8 mouse cellular contexts compared by ENCODE assay signal in genomic region chr13:13416007-13416337, GRCm38 (mm10). TPM values are rescaled to one million over a fixed set of nuclear protein-coding genes. Genes with fewer than 3 reads are reported as not detected.
DNase-seq lines count a peak whose midpoint lies in the region; ATAC-seq and TF ChIP-seq lines count a peak whose summit lies in the region.
"Not testable (repeated sequence)": the region's sequence is repeated elsewhere in the genome, so short reads cannot be mapped to it uniquely, and the experiment has no call there.
"Had no signal": no experiment of that assay in that cellular context is flagged by ENCODE, and none has a peak within 500 bp of the region (broad histone marks: within the 10 kb centered on the region; RNA-seq: fewer than 3 reads in every experiment).

No protein-coding gene starts in this region.

- H3K9me3 ChIP-seq in embryonic facial prominence, embryonic 12.5 days; forebrain, embryonic 16.5 days (ENCODE audit: control insufficient read depth, low read length); hindbrain, embryonic 14.5 days (ENCODE audit: control insufficient read depth, low read length); intestine, postnatal 0 days (ENCODE audit: control insufficient read depth); limb, embryonic 13.5 days; midbrain, embryonic 12.5 days; neural tube, embryonic 12.5 days: not testable (repeated sequence)

- H3K9ac ChIP-seq in embryonic facial prominence, embryonic 12.5 days; forebrain, embryonic 16.5 days (replicated peaks; ENCODE audit: low read depth, low read length); hindbrain, embryonic 14.5 days; intestine, postnatal 0 days (ENCODE audit: low read depth, low read length); limb, embryonic 13.5 days; midbrain, embryonic 12.5 days (replicated peaks); neural tube, embryonic 12.5 days: not testable (repeated sequence)

- H3K4me2 ChIP-seq in embryonic facial prominence, embryonic 12.5 days (replicated peaks); forebrain, embryonic 16.5 days (ENCODE audit: low read length); hindbrain, embryonic 14.5 days (replicated peaks); intestine, postnatal 0 days (replicated peaks; ENCODE audit: low read depth); limb, embryonic 13.5 days (replicated peaks); midbrain, embryonic 12.5 days (replicated peaks); neural tube, embryonic 12.5 days (replicated peaks): not testable (repeated sequence)

- WGBS in embryonic facial prominence, embryonic 12.5 days: 65% methylated on average over 3 of the region's 4 CpGs
- 83% methylated on average over 2 of the region's 4 CpGs for WGBS in forebrain, embryonic 16.5 days
- 86% methylated on average over 2 of the region's 4 CpGs for WGBS in hindbrain, embryonic 14.5 days
- WGBS in intestine, postnatal 0 days: 62% methylated on average over 2 of the region's 4 CpGs
- WGBS in limb, embryonic 13.5 days: 71% methylated on average over 3 of the region's 4 CpGs
- WGBS in midbrain, embryonic 12.5 days: 86% methylated on average over 4 of the region's 4 CpGs
- 78% methylated on average over 4 of the region's 4 CpGs for WGBS in neural tube, embryonic 12.5 days

- not testable (repeated sequence) for H3K4me1 ChIP-seq in embryonic facial prominence, embryonic 12.5 days; forebrain, embryonic 16.5 days (replicated peaks; ENCODE audit: control insufficient read depth, insufficient read depth, low read length); hindbrain, embryonic 14.5 days (replicated peaks; ENCODE audit: control insufficient read depth, insufficient read depth, low read length); intestine, postnatal 0 days (replicated peaks; ENCODE audit: control insufficient read depth, insufficient read depth, low read length); limb, embryonic 13.5 days; midbrain, embryonic 12.5 days; neural tube, embryonic 12.5 days

- not testable (repeated sequence) for H3K4me3 ChIP-seq in embryonic facial prominence, embryonic 12.5 days; forebrain, embryonic 16.5 days (replicated peaks; ENCODE audit: low read length); hindbrain, embryonic 14.5 days (replicated peaks; ENCODE audit: low read length); intestine, postnatal 0 days (ENCODE audit: low read depth, low read length); limb, embryonic 13.5 days; midbrain, embryonic 12.5 days; neural tube, embryonic 12.5 days

- 0 out of 2 replicates have a peak, but pooled peaks have one; percentile 28 for ATAC-seq in embryonic facial prominence, embryonic 12.5 days (ENCODE audit: insufficient number of reproducible peaks, insufficient read depth, low FRiP score, low TSS enrichment)
- peak; percentile 45; the same call in 1 of the 2 replicates for ATAC-seq in forebrain, embryonic 16.5 days
- ATAC-seq in hindbrain, embryonic 14.5 days (ENCODE audit: low FRiP score): peak; percentile 57; the same call in 1 of the 2 replicates
- 0 out of 2 replicates have a peak, but pooled peaks have one; percentile 28 for ATAC-seq in intestine, postnatal 0 days
- ATAC-seq in limb, embryonic 13.5 days (ENCODE audit: low FRiP score, low read depth): 0 out of 2 replicates have a peak, but pooled peaks have one; percentile 32
- ATAC-seq in midbrain, embryonic 12.5 days (ENCODE audit: low FRiP score, low read depth): peak; percentile 27; the same call in 1 of the 2 replicates
- peak; percentile 48 for ATAC-seq in neural tube, embryonic 12.5 days (ENCODE audit: low FRiP score, low read depth)

- not testable (repeated sequence) for H3K36me3 ChIP-seq in embryonic facial prominence, embryonic 12.5 days; forebrain, embryonic 16.5 days (ENCODE audit: control insufficient read depth, insufficient read depth); hindbrain, embryonic 14.5 days (replicated peaks; ENCODE audit: control insufficient read depth, insufficient read depth); intestine, postnatal 0 days (ENCODE audit: control insufficient read depth, insufficient read depth); limb, embryonic 13.5 days; midbrain, embryonic 12.5 days; neural tube, embryonic 12.5 days

- not testable (repeated sequence) for H3K27ac ChIP-seq in embryonic facial prominence, embryonic 12.5 days; forebrain, embryonic 16.5 days (ENCODE audit: low read length); hindbrain, embryonic 14.5 days; intestine, postnatal 0 days (ENCODE audit: low read depth, low read length); limb, embryonic 13.5 days; midbrain, embryonic 12.5 days (replicated peaks); neural tube, embryonic 12.5 days

- DNase-seq in hindbrain, embryonic 14.5 days (ENCODE audit: low spot score): not testable (repeated sequence)

- not testable (repeated sequence) for H3K27me3 ChIP-seq in embryonic facial prominence, embryonic 12.5 days; forebrain, embryonic 16.5 days (replicated peaks; ENCODE audit: control insufficient read depth, insufficient read depth, low read length); hindbrain, embryonic 14.5 days (ENCODE audit: control insufficient read depth, insufficient read depth, low read length); intestine, postnatal 0 days (replicated peaks; ENCODE audit: control insufficient read depth, insufficient read depth, low read length); limb, embryonic 13.5 days; midbrain, embryonic 12.5 days; neural tube, embryonic 12.5 days (replicated peaks)

- TF ChIP-seq CTCF in intestine, postnatal 0 days (IDR thresholded peaks at IDR 0.05; ENCODE audit: low read depth): not testable (repeated sequence)

RNA-seq across cellular contexts. Expression of gene Nid1, which starts 21.4 kb away (rescaled TPM):
- 61.5 and 65.7 TPM in 2 replicates for polyA plus RNA-seq in embryonic facial prominence, embryonic 12.5 days (2016; fragmentation: Nextera tagmentation; extraction: Ambion mirVana)
- 20.7 and 28.4 TPM in 2 replicates for polyA plus RNA-seq in forebrain, embryonic 16.5 days (2015; fragmentation: Nextera tagmentation; extraction: Ambion mirVana)
- 72.9 and 77.3 TPM in 2 replicates for polyA plus RNA-seq in hindbrain, embryonic 14.5 days (2014; fragmentation: Nextera tagmentation; extraction: Ambion mirVana)
- 34.8 and 36.0 TPM in 2 replicates for polyA plus RNA-seq in intestine, postnatal 0 days (2015; fragmentation: Nextera tagmentation; extraction: Ambion mirVana)
- polyA plus RNA-seq in limb, embryonic 13.5 days (2015; fragmentation: Nextera tagmentation; extraction: Ambion mirVana): 52.5 and 63.2 TPM in 2 replicates
- 48.6 and 51.8 TPM in 2 replicates for polyA plus RNA-seq in midbrain, embryonic 12.5 days (2016; fragmentation: Nextera tagmentation; extraction: Ambion mirVana)
- polyA plus RNA-seq in neural tube, embryonic 12.5 days (2016; fragmentation: Nextera tagmentation; extraction: Ambion mirVana): 44.7 and 60.2 TPM in 2 replicates
- polyA plus RNA-seq: erythroblast, embryonic 14.5 days had no signal

RNA-seq across cellular contexts. Expression of gene Gpr137b, which starts 22.2 kb away (rescaled TPM):
- 17.1 and 17.7 TPM in 2 replicates for polyA plus RNA-seq in embryonic facial prominence, embryonic 12.5 days (2016; fragmentation: Nextera tagmentation; extraction: Ambion mirVana)
- polyA plus RNA-seq in forebrain, embryonic 16.5 days (2015; fragmentation: Nextera tagmentation; extraction: Ambion mirVana): 22.4 and 25.3 TPM in 2 replicates
- 27.3 and 30.2 TPM in 2 replicates for polyA plus RNA-seq in hindbrain, embryonic 14.5 days (2014; fragmentation: Nextera tagmentation; extraction: Ambion mirVana)
- 3.6 and 4.4 TPM in 2 replicates for polyA plus RNA-seq in intestine, postnatal 0 days (2015; fragmentation: Nextera tagmentation; extraction: Ambion mirVana)
- 10.6 and 10.8 TPM in 2 replicates for polyA plus RNA-seq in limb, embryonic 13.5 days (2015; fragmentation: Nextera tagmentation; extraction: Ambion mirVana)
- polyA plus RNA-seq in midbrain, embryonic 12.5 days (2016; fragmentation: Nextera tagmentation; extraction: Ambion mirVana): 28.7 and 29.4 TPM in 2 replicates
- polyA plus RNA-seq in neural tube, embryonic 12.5 days (2016; fragmentation: Nextera tagmentation; extraction: Ambion mirVana): 26.2 and 26.5 TPM in 2 replicates
- polyA plus RNA-seq: erythroblast, embryonic 14.5 days had no signal
